Mouse (Mus musculus): ENCODE measurements at regions not wholly inside any gene's neighbourhood (a gene's known extent, or its start where the extent isn't known, plus 50 kb on each side); places are given as distances from the start of the nearest gene placed in this dataset.
"Not testable (repeated sequence)": the region's sequence is repeated elsewhere in the genome, so short reads cannot be mapped to it uniquely, and the experiment has no call there.

- TF ChIP-seq POLR2A, CTCF (IDR thresholded peaks at IDR 0.05; ENCODE audit: insufficient read depth, low read depth, low read length): not testable (repeated sequence)
Measured at GRCm38 (mm10) chr10:38347029-38347428, 474.6 kb downstream of the Rfpl4b start.

All from olfactory bulb, adult 2 months (tissue).